Mouse (Mus musculus): ENCODE results near the gene Cxcr5.
"Not testable (repeated sequence)": the region's sequence is repeated elsewhere in the genome, so short reads cannot be mapped to it uniquely, and the experiment has no call there.

Gene Cxcr5

GRCm38 (mm10) chr9:44587262-44588160, 25.8 kb upstream of the Cxcr5 start:
- DNase-seq, result no peak

- no peak for DNase-seq
Observed at GRCm38 (mm10) chr9:44586640-44587261, 25.1 kb upstream of the Cxcr5 start.

GRCm38 (mm10) chr9:44582390-44582789, 20.7 kb upstream of the Cxcr5 start:
- peak; percentile 51 to 62 for DNase-seq

DNA sequence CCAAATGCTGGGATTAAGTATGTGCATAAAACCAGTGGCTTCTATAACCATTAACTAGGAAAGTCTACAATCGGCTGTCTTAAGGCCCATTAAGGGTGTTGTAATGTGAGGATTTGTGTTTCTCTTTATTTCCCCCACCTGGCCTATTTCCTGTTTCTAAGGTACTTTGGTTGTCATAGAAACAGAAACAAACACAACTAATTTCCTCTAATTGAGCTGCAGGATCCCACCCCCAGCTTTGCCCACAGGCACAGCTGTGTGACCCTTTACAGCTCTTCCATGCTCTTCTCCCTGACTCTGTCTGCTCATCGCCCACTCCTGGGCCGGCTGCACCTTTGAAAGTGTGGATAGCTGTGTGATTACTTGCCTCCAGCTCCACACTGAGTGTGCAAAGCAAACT, 19.7 kb upstream of the Cxcr5 start:
- no peak for DNase-seq

DNA sequence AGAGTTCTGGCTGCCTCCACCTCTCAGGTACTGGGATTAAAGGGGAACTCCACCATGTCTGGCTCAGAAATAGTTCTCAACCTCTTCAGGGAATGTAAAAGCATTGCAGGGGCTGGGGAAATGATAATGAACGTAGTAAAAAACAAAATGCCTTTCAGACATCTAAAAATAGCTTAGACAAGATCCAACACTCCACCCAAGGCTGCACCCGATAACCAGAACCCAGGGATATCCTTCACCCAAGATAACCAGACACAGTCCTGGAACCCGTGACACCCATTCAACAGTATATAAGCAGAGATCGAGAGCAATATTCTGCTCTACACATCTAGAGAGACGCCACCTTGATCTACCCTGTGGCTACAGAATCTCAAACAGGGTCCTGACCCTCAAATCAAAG, 18.4 kb upstream of the Cxcr5 start:
- no peak for DNase-seq

GRCm38 (mm10) chr9:44579392-44579791, 17.7 kb upstream of the Cxcr5 start:
- DNase-seq, result peak; percentile 75 to 77

DNA sequence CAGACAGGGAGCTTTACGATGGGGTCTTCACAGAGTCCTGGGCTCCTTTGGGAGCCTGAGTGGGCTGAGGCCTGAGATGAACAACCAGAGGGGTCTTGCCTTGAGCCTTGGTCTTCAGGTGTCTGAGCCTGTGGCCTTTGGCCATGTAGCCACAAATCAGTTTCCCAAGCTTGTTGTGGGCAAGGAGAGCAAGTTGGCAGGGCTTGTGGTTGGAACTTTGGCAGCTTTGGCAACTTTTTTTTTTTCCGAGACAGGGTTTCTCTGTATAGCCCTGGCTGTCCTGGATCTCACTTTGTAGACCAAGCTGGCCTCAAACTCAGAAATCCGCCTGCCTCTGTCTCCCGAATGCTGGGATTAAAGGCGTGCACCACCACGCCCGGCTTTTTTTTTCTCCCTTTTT, 14.4 kb upstream of the Cxcr5 start:
- not testable (repeated sequence) for DNase-seq

DNA sequence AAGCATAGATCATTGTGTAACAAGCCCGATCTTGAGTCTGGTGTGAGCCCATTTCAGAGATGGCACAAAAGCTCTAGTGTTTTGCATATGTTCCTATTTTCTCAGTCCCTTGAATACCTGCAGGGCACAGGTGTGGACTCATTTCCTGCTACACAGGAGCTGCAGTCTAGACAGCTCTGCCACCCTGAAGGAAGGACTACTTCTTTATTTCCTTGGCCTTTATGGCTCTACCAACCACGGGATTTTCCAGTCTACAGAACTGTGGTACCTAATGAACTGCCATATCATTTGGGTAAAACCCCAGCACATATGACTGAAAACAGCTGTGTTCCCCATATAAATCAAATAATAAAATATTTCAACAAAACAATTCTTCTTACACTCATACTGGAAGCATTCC, 13.4 kb upstream of the Cxcr5 start:
- DNase-seq, result no peak

DNA sequence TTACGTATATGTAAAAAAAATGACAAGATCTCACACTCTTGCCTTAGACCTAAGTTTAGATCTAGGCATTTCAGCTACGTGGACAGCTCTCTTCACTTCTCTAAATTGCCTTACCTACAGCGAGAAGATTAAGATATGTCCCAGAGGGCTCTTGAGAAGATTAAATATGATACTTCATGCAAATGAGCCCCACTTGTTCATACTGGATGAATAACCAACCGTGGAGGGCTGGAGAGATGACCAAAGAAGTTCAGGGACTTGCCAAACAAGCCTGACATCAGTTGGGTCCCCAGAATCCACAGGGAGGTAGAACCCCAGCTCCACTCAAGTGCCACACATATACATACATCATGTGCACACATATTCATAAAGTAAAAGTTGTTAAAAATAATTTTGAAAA, 11.6 kb upstream of the Cxcr5 start:
- DNase-seq, result no peak

- peak; percentile 52 to 70 for DNase-seq
Observed at GRCm38 (mm10) chr9:44570939-44571382, 9.3 kb upstream of the Cxcr5 start.

- peak in 1 of 2 experiments; percentile 28 for DNase-seq
Observed at GRCm38 (mm10) chr9:44568083-44568455, 6.4 kb upstream of the Cxcr5 start.

- peak; percentile 67 to 78 for DNase-seq
Observed at GRCm38 (mm10) chr9:44567338-44568082, 5.8 kb upstream of the Cxcr5 start.

DNA sequence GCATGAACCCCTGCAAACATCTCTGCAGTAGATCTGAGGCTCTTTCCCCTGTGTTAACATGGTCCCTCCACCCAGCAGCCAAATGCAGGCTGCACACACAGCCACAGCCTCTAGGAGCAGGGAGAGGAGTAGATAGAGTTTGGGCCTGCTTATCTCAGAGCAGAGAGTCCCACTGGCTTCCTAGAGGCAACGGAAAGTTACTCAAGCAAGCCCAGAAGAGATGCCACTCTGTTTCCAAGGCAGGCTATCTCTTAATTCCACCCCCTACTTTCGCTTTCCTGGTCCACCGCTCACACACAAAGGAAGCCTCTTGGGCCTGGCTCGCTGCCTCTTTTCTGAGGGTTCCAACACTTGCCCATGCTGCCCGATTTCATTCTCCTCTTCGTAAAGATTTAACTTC, 3.7 kb upstream of the Cxcr5 start:
- no peak for DNase-seq

DNA sequence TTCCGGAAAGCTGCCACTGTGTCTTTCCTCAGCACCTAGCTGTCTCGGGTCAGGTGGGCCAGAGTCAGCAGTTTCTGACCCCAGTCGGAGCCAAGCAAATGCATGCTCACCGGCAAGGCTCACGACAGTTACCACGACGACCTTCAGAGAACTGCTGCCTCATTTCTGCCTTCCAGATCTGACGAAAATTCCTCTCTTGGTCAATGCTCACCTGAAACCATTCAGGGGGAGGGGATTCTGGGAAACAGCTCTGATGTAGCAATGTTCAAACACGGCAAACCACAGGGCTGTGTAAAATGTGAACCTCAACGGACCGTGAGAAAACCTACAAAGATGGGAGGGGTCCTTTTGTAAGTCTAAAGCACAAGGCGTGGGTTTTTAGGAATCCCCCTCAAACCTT, 1.3 kb upstream of the Cxcr5 start:
- DNase-seq, result no peak

GRCm38 (mm10) chr9:44552161-44552560, 9.5 kb downstream of the Cxcr5 start:
- peak; percentile 81 to 89 for DNase-seq

DNA sequence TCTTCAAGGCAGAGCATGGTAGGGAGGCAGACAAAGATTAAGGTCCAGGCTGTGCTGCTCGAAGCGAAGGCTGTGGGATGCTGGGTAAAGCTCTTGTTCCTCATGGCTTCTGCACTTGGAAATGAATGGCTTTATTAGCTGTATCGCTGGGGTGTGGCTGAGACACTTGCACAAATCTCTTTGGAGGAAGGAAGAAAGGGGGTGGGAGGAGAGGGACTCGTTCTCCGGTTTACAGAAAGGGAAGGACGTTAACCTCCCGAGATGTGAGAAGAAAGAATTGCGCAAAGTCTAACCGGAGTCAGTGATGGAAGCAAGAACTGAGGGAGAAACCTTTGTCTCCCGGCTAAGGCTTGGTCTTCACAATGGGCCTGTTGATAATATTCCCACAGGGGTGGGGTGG, 10.5 kb downstream of the Cxcr5 start:
- DNase-seq, result peak in 1 of 2 experiments; percentile 27

DNA sequence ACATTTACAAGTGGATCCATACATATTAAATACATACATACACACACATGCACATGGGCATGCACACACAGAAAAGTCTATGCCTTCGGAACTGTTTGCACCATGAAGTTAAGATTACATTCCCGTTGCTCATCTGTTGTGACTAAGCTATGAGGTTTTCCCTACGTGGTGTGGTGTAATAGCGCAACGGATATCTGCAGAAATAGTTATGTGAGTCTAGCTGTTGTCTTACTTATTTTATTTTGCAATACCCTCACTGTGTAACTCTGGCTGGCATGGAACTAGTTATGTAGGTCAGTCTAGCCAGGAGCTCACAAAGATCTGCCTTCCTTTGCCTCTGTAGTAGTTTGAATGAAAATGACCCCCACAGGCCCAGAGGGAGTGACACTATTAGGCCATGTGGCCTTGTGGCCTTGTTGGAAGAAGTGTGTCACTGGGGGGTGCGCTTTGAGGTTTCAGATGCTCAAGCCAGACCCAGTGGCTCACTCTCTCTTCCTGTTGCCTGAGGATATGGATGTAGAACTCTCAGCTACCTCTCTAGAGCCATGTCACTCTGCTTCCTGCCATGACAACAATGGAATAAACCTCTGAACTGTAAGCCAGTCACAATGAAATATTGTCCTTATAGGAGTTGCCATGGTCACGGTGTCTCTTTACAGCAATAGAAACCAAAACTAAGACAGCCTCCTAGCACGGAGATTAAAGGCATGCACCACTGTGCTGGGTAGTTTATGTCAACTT, 13.1 kb downstream of the Cxcr5 start:
- no peak for DNase-seq

DNA sequence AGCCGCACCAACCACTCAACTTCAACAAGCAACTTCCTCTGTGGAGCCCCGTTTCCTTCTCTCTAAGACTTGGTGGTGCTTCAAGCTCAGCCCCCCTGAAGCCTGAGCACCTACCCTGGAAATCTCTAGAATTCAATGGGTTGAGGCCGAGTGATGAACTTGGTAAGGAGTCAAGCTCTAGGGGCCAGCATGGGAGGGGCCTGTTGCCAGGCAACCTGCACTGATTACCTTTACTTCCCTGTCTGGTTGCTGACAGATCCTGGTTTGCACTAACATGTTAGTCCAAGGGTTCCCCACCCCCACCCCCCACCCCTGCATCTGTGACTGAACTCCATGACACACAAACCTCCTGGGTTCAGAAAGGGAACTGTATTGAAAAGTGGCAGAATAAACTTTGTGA, 16.7 kb downstream of the Cxcr5 start:
- no peak for DNase-seq

DNA sequence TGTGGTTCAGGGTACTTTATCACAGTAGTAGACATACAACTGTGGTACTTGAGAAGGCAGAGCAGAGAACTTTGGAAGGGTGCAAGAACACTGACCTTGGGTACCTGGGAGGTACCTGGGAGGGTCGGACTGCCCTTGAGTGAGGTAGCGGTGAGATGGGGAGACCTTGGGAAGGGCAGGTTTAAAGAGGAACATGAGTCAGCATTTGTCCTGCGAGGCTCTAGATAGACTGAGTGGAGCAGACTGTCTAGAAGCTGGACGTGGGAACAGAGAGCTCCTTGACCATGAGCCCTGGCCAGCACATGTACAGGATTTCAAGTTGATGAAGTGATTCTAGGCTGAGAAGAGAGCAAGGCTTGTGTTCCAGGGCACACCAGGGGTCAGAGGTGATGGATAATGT, 19.3 kb downstream of the Cxcr5 start:
- DNase-seq, result no peak

- DNase-seq, result no peak
Observed at GRCm38 (mm10) chr9:44540676-44541075, 21.0 kb downstream of the Cxcr5 start.

- DNase-seq, result no peak
Observed at GRCm38 (mm10) chr9:44539816-44540421, 21.8 kb downstream of the Cxcr5 start.

DNA sequence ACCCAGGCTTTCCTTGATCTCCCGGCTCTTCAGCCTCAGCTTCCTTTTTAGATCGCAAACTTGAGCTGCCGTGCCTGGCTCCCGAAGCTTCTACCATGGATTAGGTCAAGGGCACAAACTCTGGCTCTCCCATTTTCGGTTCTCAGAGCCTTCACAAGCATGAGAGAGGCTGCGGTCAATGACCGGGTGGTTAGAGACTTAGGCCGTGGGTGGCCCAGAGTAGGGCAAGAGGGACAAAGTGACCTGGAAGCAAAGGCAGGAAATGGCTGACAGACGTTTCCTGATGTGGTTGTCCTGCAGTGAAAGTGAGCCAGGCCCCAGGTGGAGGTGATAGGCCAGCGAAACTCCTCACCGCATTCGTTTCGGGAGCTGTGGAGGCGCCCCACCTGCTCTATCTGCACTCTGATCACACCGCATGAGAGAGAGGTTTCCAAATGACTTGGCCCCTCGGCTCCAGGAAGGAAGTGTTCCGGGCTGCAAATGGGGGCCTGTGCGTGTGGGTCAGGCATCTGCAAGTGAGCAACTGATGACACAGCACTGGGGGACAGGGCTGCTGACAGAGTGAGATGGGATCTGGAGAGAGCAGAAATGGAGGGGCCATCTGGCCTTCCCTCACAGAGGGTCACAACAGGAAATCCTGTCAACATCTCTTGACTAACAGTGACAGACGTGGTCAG, 23.9 kb downstream of the Cxcr5 start:
- no peak for DNase-seq
